Mouse (Mus musculus): Measurements from ENCODE around the gene Kctd3. TPM values are rescaled to one million over a fixed set of nuclear protein-coding genes. Genes with fewer than 3 reads are reported as not detected.
"Not testable (repeated sequence)": the region's sequence is repeated elsewhere in the genome, so short reads cannot be mapped to it uniquely, and the experiment has no call there.

Gene Kctd3
- 15.6 and 23.1 TPM in 2 replicates for total RNA-seq (2017)

DNA sequence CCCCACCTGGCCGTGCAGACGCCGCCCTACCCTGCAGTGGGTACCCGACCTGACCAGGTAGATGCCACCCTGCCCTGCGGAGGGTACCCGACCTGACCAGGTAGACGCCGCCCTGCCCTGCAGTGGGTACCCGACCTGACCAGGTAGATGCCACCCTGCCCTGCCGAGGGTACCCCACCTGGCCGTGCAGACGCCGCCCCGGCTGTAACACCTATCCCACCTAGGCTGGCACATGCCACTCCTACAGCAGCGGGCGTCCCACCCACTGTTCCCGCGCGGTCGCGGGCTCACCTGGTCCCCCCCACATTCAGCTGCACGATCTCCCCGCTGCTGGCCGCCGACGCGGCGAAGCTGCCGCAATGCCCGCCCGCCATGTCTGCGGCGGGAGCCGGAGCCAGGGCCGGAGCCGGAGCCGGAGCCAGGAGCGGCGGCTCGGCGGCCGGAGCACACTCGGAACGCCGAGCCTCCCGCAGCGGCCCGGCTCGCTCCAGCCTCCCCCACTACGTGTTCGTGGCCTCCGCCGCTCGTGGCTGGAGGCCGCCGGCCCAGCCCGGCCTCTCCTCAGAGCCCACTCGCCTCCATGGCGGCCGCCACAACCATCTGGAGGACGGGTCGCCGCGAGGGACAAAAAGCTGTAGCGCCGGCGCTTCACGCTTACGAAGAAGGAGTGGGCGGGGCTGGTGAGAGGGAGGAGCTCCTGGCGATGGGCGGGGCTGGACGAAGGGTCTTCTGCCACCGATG, at the start of gene Kctd3:
Kctd3 (minus strand) TSS at position 603 of the 741 bp plus-strand sequence.
- peak; percentile 90 to 95 for ATAC-seq (replicated peaks in 1 of 2; ENCODE audit: insufficient read depth in 1 of 2, low FRiP score in 2 of 2, low TSS enrichment in 1 of 2, low read depth in 1 of 2, poor library complexity in 2 of 2, severe bottlenecking in 2 of 2)

DNA sequence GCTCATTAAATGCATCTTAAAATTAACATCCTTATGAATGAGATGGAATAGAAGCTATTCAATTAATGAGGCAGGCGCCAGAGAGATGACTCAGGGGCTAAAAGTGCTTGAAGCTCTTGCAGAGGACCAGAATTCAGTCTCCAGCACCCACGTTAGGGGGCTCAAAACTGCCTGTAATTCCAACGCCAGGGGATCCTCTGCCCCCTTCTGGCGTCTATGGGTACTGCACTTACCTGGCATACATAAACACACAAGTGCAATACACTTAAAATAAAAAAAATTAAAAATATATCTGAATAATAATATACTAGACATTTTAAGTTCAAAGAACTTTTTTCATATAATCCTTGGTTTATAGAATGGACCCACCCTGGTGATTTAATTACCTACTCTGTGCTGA, 49.8 kb upstream of the Kctd3 start:
- ATAC-seq (replicated peaks in 1 of 2; ENCODE audit: insufficient read depth in 1 of 2, low FRiP score in 2 of 2, low TSS enrichment in 1 of 2, low read depth in 1 of 2, poor library complexity in 2 of 2, severe bottlenecking in 2 of 2) = no peak

DNA sequence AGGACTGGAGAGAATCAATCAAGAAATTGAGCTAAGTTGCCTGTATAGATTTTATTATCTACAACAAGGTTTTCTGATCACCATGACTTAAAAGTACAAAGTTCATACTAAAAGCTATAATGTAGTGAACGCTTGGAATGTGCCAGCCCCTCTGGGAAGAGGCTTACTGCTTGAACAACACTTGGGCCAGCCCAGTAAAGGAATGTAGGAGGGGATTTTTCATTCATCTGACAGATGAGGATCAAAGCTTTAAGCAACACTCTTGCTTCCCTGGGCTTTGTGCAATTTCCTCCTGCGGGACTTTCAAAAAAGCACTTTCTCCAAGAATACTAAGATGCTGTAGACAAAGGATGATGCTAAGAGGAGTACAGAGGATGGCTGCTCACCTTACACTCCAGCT, 48.3 kb upstream of the Kctd3 start:
- ATAC-seq (replicated peaks in 1 of 2; ENCODE audit: insufficient read depth in 1 of 2, low FRiP score in 2 of 2, low TSS enrichment in 1 of 2, low read depth in 1 of 2, poor library complexity in 2 of 2, severe bottlenecking in 2 of 2) = no peak

DNA sequence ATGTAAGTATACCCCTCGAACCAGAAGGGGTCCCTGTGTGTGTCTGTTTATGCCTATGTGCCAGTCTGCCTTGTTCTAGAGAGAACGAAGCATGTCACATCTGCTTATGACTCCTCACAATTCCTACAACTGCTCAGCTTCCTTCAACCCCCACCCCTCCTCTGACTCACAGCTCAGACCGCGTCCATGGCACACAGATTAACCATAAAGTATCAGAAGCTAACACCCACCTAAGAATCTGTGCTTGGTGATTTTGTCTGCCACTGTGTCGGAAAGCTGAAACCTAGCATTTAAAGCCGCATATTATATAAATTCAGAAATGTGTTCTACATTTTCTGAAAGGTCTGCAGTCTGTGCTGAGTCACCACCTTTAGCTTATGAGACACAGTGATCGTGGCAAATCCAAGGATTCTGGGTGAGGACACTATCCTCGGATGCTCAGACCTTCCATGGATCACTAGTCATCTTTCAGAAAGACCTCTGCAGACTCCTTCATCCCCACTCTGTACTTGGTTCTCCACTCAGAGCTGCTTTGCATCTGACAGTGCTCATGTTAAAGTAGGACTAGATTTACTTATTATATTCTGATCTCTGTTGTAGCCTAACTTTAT, 47.4 kb upstream of the Kctd3 start:
- ATAC-seq (replicated peaks in 1 of 2; ENCODE audit: insufficient read depth in 1 of 2, low FRiP score in 2 of 2, low TSS enrichment in 1 of 2, low read depth in 1 of 2, poor library complexity in 2 of 2, severe bottlenecking in 2 of 2) = no peak

DNA sequence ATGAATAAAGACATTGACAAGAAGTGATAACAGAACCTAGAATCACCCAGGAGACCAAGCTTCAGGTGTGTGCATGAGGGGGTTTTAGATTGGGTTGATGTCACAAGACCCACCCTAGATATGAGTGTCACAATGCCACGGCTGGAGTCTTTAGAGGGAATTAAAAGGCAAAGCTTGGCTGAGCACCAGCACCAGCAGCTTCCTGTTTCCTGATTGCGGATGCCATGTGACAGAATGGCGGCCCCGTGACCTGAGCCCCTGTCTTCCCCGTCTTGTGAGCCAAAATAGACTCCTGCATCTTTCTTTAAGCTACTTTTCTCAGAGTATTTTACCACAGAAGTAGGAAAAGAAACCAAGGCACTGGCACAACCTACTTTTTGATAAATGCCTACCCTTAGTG, 46.5 kb upstream of the Kctd3 start:
- peak; percentile 67 to 82 for ATAC-seq (replicated peaks in 1 of 2; ENCODE audit: insufficient read depth in 1 of 2, low FRiP score in 2 of 2, low TSS enrichment in 1 of 2, low read depth in 1 of 2, poor library complexity in 2 of 2, severe bottlenecking in 2 of 2)

DNA sequence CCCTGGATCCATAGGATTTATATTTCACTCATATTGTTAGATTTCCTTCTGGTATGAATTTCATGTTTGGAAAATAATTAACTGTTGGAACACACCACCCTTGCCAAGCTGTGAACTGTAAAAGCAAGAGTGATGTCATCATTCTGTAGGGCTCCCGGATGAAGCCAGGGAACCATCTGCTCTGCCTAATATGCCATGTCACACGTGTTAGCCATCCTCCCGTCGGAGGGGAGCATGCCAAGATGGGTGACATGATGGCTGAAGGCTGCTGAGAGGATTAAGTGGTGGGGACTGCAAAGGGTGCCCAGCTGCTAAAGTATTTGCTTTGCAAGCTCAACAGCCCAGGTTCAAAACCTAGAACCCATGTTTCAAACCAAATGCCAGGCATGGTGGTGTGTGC, 44.5 kb upstream of the Kctd3 start:
- ATAC-seq (replicated peaks in 1 of 2; ENCODE audit: insufficient read depth in 1 of 2, low FRiP score in 2 of 2, low TSS enrichment in 1 of 2, low read depth in 1 of 2, poor library complexity in 2 of 2, severe bottlenecking in 2 of 2) = no peak

DNA sequence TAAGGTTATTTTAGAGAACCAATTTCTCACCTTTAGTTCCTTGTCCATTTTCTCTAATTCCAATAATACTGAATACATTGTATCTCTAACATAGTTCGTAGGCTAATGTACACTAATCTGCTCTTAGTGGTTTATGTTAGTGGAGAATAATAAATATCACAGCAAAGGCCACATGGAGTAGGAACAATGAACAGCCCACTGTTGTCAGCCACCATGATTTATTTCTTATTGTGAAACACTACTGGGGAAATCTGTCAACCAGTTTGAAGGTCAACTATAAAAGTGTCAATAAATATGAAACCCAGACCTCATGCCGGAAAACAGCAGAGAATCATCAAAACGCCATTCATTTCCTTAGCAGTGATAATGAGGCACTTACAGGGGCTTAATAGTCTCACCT, 42.5 kb upstream of the Kctd3 start:
- no peak for ATAC-seq (replicated peaks in 1 of 2; ENCODE audit: insufficient read depth in 1 of 2, low FRiP score in 2 of 2, low TSS enrichment in 1 of 2, low read depth in 1 of 2, poor library complexity in 2 of 2, severe bottlenecking in 2 of 2)

DNA sequence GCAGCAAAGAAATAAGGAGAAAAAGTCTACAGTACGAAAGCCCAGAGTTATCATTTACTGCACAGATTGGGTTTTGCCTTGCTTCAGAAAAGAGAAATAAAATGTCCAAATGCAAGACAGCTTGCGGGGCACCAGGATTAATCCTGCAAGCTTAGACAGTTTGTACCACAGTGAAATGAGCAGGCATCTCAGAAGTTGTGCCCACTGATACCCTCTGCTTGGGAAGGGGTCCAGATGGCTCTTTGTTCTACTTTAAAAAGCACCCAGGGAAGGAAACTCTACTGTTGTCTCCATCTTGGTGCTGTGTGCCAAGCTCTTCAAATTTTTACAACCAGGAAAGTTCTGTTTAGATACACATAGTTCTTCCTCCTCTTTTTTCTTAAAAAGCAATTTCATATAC, 40.7 kb upstream of the Kctd3 start:
- no peak for ATAC-seq (replicated peaks in 1 of 2; ENCODE audit: insufficient read depth in 1 of 2, low FRiP score in 2 of 2, low TSS enrichment in 1 of 2, low read depth in 1 of 2, poor library complexity in 2 of 2, severe bottlenecking in 2 of 2)

DNA sequence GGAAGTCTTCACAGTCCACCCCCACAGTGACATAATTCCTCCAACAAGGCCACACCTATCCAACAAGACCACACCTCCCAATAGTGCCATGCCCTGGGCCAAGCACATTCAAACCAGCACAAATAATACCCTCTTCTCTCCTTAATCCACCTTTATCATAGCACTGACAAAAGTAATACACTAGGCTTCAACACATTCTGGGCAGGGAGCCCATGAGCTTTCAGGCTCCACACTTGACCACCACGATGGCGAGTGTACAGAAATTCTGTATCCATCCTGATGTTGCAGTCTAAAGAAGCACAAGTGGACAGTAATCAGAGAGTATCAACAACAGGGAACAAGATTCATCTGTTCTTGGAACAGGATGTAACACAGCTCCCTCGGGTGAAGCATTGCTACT, 40.3 kb upstream of the Kctd3 start:
- ATAC-seq (replicated peaks in 1 of 2; ENCODE audit: insufficient read depth in 1 of 2, low FRiP score in 2 of 2, low TSS enrichment in 1 of 2, low read depth in 1 of 2, poor library complexity in 2 of 2, severe bottlenecking in 2 of 2) = no peak

DNA sequence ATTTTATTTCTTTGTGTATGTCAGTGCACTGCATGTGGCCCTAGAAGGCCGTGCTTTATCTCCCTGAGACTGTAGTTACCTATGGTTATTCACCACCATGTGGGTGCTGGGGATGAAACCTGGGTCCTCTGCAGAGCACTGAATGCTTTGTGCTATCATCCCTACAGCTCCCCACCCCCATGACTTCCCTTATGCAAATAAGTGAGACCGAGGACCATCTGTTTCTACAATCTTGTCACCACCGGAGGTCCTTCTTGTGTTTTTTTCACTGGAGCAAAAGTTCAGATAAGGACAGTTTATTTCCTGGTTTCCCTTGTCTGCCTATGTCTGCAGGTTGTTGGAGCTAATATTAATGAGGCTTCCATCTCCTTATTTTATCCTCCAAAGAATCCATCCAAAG, 39.2 kb upstream of the Kctd3 start:
- no peak for ATAC-seq (replicated peaks in 1 of 2; ENCODE audit: insufficient read depth in 1 of 2, low FRiP score in 2 of 2, low TSS enrichment in 1 of 2, low read depth in 1 of 2, poor library complexity in 2 of 2, severe bottlenecking in 2 of 2)

DNA sequence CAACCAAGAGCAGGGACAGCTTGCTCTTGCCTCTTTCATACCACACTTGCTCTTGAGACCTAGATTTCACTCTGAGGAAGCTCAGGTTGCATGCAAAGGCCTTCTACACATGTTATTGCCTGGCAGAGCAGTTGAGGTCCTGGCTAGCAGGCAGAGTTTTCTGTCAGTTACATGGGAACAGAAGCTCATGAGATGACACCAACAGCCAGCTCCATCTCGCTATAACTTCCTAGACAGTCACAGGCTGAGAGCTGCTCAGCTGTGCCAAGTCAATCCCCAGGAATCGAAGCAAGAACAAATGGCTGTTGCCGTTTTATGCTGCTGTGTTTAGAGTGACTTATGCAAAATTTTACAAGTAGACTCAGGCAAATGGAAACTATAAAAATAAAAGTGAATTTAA, 38.7 kb upstream of the Kctd3 start:
- no peak for ATAC-seq (replicated peaks in 1 of 2; ENCODE audit: insufficient read depth in 1 of 2, low FRiP score in 2 of 2, low TSS enrichment in 1 of 2, low read depth in 1 of 2, poor library complexity in 2 of 2, severe bottlenecking in 2 of 2)

DNA sequence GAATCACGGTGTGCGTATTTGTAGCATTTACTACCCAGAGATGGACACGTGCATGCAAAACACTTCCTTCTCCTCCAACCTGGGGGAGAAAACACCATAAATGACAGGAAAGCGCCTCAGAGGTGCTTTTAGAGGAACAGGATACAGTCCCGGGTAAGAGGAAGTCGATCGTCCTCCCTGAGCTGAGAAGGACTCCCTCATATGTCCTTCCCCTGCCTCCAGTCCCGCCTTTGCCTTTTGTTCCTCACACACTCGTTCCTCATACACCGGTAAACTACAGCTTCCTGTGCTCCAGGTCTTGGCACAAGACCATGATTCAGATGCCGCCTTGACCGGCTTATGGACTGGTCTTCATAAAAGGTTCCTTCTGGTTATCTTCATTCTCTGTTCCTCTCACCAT, 33.6 kb upstream of the Kctd3 start:
- ATAC-seq (replicated peaks in 1 of 2; ENCODE audit: insufficient read depth in 1 of 2, low FRiP score in 2 of 2, low TSS enrichment in 1 of 2, low read depth in 1 of 2, poor library complexity in 2 of 2, severe bottlenecking in 2 of 2) = peak; percentile 53 to 59

DNA sequence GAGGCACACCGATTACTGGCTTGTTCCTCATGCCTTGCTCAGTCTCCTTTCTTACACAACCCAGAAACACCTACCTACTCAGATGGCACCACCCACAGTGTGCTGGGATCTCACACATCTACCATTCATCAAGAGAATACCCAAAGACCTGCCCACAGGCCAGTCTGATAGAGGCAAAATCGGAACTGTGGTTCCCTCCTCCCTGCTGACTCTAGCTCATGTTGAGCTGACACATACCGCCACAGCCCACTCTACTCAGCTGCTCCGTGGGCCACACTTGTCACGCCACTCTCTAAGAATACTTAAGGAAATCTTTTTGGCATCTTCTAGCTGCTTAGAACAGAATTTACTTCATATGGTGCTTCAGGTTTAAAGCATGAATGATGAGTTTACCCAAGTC, 31.7 kb upstream of the Kctd3 start:
- ATAC-seq (replicated peaks in 1 of 2; ENCODE audit: insufficient read depth in 1 of 2, low FRiP score in 2 of 2, low TSS enrichment in 1 of 2, low read depth in 1 of 2, poor library complexity in 2 of 2, severe bottlenecking in 2 of 2) = no peak

DNA sequence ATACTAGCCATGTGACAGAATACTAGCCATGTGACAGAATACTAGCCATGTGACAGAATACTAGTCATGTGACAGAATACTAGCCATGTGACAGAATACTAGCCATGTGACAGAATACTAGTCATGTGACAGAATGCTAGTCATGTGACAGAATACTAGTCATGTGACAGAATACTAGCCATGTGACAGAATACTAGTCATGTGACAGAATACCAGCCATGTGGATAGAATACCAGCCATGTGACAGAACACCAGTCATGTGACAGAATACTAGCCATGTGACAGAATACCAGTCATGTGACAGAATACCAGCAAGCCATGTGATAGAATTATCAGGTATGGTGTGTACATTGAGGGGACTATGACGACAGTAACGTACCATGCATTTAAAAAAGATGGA, 25.2 kb upstream of the Kctd3 start:
- not testable (repeated sequence) for ATAC-seq (replicated peaks in 1 of 2; ENCODE audit: insufficient read depth in 1 of 2, low FRiP score in 2 of 2, low TSS enrichment in 1 of 2, low read depth in 1 of 2, poor library complexity in 2 of 2, severe bottlenecking in 2 of 2)

DNA sequence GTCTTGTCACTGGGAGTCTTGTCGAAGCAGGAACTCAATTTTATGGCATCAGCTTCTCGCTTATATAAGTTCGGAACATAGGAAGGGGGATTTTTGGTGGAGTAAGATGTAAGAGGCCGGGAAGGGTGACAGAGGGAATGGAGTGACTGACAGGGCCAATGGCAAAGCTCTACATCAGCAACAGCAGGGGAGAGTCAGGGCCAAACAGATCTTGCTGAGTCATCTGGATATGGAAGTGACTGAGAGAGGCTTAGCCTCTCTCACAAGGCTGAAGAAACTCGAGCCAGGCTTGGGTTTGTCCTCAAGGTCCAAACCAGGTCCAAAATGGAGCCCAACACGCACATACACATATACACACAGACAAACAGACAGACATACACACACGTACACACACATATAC, 23.3 kb upstream of the Kctd3 start:
- ATAC-seq (replicated peaks in 1 of 2; ENCODE audit: insufficient read depth in 1 of 2, low FRiP score in 2 of 2, low TSS enrichment in 1 of 2, low read depth in 1 of 2, poor library complexity in 2 of 2, severe bottlenecking in 2 of 2) = peak in 1 of 2 experiments; percentile 32; a peak in 1 of 4 replicates

DNA sequence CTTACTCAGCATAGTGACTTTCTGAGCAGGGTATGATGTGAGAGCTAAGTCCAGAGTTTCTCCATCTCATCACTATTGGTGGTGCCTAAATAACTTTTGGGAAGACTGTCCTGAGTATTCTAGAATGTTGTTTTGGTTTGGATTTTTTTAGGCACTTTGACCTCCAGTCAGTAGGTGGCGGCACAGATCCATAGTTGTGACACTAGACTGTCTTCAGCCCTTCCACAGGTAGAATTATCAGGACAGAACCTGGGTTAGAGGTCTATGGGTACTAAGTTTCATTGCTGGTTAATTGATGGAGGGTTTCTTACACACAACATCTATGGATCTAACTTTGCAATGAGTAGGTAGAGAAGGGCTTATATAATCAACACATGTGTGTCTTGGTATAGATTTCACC, 20.6 kb upstream of the Kctd3 start:
- ATAC-seq (replicated peaks in 1 of 2; ENCODE audit: insufficient read depth in 1 of 2, low FRiP score in 2 of 2, low TSS enrichment in 1 of 2, low read depth in 1 of 2, poor library complexity in 2 of 2, severe bottlenecking in 2 of 2) = no peak

DNA sequence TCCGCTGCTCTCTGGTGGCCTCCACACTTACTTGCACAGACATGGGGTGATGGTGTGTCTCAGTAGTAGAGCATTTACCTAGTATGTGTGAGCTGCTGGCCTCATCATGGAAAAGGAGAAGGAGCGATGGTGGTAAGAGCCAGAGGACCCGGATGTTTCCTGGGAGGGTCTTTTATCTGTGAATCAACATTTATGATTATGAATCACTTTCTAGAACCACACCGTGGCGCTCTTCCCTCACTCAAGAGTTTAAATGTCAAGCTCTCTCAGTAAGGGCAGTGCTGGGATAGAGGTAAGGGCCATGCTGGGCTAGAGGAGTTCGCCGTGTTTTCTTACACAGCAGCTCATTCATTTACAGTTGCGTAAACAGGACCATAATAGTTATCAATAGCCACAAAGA, 19.2 kb upstream of the Kctd3 start:
- no peak; a peak in 1 of 4 replicates for ATAC-seq (replicated peaks in 1 of 2; ENCODE audit: insufficient read depth in 1 of 2, low FRiP score in 2 of 2, low TSS enrichment in 1 of 2, low read depth in 1 of 2, poor library complexity in 2 of 2, severe bottlenecking in 2 of 2)

DNA sequence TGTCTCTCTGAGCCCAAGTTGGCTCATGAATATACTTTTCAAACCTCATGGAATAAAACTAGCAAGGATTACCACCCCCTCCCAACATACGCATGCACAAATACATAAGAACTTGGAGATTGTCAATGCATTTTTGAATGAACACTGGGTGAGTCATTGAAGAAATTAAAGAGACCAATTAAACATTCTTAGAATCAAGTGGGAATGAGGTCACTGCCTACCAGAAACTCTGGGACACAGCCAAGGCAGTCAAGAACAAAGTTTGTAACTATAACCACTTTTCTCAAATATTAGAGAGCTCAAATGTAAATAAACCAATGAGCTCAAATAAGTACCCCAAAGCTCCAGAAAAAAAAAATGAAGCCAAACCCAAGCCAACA, 16.1 kb upstream of the Kctd3 start:
- no peak for ATAC-seq (replicated peaks in 1 of 2; ENCODE audit: insufficient read depth in 1 of 2, low FRiP score in 2 of 2, low TSS enrichment in 1 of 2, low read depth in 1 of 2, poor library complexity in 2 of 2, severe bottlenecking in 2 of 2)

Data from hematopoietic stem cell, adult 5-6 weeks (primary cell).